Mouse (Mus musculus) ES-E14 (cell line): ENCODE measurements around the gene Crcp.

ENCODE experiments used
- CHD2 ChIP-seq: IDR thresholded peaks from 2 replicates; pipeline ENCODE4 v1.6.1; 2014; ENCODE audit warnings: mild to moderate bottlenecking, low read depth, low read length, inconsistent platforms
- HCFC1 ChIP-seq: IDR thresholded peaks from 2 replicates; pipeline ENCODE4 v1.6.1; 2012; ENCODE audit warnings: low read length, inconsistent platforms, borderline replicate concordance; ENCODE audit not compliant: insufficient read depth
- ZC3H11A ChIP-seq: IDR thresholded peaks from 2 replicates; pipeline ENCODE4 v1.6.1; 2012; ENCODE audit warnings: low read depth, mild to moderate bottlenecking, inconsistent platforms, low read length, borderline replicate concordance

GRCm38 (mm10) chr5:130080051-130080681, 51.1 kb downstream of the Crcp start:
- no peak for TF ChIP-seq HCFC1
- no peak for TF ChIP-seq ZC3H11A
- TF ChIP-seq CHD2, result no peak
